Mouse (Mus musculus): ENCODE measurements at regions not wholly inside any gene's neighbourhood (a gene's known extent, or its start where the extent isn't known, plus 50 kb on each side); places are given as distances from the start of the nearest gene placed in this dataset.

DNA sequence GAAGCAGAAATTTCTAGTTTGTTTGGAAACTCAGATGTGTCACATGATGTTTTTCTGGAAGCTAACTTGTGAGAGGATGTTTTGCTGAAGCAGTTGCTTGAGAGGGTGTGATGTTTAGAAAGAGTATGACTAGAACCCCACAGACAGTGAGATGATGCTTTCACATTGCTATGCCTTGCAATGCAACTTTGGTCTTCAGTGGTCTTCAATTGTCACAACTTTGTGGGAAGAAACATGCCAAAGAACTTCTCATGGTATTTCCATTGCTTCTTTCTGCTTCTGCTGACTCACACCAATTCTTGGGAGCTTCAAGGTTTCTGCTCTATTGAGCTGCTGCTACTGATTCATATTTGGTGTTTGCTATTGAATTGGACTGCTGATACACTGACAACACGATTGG is 365.3 kb upstream of the Tmem229a start:
- no peak for DNase-seq (ENCODE audit: low spot score in 2 of 2)

DNA sequence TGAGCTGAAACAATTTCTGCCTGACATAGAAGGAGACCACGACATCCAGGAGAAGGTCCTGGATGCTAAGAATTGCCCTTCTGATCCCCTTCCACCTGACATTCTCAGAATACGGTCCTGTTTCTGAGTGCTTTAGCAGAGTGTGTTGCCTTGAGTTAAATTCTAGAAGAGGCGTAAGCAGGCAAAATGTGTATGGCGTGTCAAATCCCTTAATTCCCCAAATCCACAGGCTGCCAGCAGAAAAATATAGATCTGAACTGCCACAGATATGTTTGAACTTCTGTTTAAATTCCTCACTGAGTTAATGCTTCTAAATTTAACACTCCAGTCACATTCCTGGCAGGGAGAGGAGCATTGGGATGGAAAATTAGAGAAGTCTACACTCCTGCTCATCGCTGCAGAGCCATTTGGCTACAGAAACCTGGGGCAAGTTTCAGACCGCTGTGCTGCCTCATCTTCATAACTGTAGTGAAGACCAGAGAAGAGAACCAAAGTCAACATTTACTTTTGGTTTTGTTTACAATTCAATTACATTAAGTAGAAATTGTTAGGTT is 364.3 kb upstream of the Tmem229a start:
- DNase-seq (ENCODE audit: low spot score in 2 of 2) = no peak

DNA sequence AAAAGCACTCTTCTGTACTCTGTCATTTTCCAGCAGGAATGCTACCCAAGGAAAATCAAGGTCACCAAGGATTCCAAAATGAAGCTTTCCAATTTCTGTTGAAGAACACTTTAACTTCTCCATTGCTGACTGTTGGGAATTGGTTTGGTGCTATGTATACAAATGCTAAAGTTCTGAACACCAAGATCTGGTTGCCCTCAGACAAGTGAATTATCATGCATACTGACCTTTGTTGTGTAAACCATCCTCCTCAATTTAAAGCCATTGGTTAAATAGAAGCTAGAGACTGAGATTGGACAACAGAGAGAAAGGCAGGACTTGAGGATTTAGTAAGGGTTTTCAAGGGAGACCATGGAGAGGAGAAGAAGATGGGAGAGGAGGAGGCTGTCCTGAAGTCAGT is 351.4 kb upstream of the Tmem229a start:
- no peak for DNase-seq (ENCODE audit: low spot score in 2 of 2)

DNA sequence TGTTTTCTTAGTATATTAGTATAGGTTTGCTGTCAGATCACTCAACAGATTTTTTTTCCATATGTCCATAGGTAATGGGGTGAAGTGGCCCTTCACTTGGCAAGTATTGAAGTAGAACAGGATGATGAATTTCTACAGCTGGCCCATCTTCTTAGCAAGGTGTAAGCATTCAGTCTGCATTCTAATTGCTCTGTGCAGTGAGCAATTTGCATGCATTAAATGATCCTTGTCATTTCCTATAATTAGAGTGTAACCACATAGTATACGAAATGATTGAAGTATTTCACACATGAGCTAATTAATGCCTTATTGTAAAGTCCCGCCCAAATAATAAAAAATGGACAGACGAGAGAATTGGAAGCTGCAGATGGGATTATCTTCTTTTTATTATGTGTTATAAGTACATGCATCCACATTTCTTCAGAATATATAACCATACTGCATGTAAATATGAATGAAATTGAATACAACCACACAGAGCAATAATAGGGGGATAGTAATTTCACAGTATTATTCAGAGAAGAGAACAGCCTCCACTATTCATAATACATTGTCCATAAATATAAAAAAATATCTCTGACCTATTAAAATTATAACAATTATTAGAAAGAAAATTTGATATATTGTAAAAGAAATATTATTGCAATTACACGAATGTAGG is 348.9 kb upstream of the Tmem229a start:
- no peak for DNase-seq (ENCODE audit: low spot score in 2 of 2)

DNA sequence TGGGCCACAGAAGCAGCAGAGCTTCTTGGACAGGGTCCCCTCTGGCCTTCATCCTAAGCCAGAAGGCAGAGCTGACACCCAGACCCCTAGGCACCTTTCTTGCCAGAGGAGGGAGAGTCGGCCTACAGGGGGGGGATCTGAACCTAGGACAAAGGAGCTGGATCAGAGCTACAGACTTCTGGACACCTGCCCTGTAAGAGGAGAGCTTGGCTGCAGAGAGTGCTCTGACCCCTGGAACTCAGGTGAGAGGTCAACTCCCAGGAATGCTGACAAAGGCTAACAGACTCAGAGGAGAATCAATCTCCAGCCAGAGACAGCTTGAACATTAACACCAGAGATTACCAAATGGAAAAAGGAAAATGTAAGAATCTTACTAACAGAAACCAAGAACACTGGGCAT is 335.5 kb upstream of the Tmem229a start:
- no peak for DNase-seq (ENCODE audit: low spot score in 2 of 2)

DNA sequence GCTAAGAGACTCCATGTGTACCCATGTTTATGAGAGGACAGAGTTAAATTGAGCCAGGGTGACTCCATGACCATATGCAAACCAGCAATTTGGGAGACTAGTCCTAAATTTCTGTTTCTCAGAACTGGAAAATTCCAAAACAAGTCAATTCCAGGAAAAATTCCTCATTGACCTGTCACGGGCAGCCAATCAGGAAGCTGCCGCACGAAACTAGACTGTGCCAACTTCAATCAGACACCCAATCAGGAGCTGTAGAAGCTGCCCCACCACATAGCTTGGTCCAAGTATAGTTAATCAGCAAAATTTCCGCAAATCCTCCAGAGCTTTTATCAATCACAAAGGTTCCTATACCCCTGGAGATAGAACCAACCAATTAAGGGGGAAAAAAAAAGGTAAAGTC is 331.5 kb upstream of the Tmem229a start:
- DNase-seq (ENCODE audit: low spot score in 2 of 2) = no peak

DNA sequence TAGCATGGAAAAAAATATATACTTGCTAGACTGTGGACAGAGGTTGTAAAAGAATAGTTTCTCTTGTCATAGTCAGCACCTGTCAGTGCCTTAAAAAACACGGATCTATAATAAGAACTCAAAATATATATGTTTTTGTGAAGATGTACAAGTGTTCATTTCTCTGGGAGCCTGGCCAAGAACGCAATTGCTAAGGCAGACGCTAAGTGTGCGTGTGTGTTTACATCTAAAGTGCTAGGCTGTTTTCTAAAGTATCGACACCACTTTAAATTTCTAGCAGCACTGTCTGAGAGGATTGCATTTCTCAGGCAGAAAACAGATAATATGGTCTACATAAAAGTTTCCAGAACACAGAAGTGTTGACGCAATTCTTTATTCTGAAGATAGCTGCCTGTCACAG is 330.2 kb upstream of the Tmem229a start:
- no peak for DNase-seq (ENCODE audit: low spot score in 2 of 2)

DNA sequence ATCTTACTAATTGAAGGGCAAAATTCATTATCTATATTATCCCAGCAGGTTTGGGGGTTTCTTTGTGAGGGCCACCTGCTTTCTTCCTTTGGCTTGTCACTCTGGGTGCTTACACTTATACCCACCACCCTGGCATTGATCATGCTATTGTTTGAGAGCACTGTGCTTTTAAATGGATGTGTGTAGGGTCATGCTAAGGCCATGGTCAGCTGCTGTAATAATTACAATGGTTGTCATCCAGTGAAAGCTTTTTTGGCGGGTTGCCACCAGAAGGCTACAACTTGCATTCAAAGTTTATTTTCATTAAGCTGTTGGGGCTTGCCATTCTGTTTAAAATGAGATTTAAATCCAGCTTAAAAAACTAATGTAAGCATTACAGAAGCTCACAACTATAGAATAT is 322.4 kb upstream of the Tmem229a start:
- DNase-seq (ENCODE audit: low spot score in 2 of 2) = no peak

DNA sequence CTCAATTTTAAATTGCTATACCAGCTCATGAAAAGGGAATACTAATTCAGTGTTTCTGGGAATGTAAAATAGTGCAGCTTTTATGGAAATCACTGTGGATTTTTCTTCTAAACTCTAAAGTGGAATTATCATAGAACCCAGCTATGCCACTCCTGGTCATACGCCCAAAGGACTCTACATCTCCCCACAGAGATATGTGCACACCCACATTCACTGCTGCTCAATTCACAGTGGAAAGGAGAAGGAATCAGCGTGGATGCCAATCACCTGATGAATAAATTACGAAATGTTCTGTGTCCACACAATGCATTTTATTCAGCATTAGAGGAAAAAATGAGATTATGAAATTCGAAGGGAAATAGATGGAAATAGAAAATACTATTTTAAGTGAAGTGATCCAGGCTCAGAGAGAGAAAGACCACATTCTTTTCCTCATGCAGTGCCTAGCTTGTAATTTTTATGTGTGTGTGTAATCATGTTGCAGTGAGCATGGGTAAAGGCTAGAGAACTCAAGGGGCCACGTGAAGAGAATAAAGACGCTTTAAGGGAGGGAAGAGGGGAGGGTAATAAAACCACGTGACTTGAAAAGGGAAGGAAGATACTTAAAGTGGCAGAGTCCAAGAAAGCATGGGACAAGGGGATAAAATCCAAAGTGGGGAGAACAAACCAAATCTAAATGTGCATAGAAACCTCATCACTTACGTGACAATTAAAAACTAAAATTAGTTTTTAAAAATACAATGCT is 321.8 kb upstream of the Tmem229a start:
- no peak for DNase-seq (ENCODE audit: low spot score in 2 of 2)

DNA sequence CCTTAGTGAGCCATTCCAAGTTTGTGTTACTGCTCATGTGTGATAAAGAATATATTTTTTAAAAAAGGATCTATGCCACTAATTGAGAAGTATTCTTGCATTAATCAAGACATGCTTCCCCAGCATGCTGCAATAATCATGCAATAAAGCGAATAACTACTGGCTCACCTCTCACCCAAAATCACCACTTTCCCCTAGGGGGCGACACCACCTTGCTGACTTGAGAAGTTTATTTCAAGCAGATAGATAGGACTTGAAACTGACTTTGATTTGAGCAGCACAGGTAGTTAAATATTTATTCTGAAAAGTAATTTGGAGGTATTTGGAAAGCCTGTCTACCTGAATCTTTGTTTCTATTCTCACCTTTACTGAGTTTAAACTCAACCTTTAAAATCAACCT is 320.1 kb upstream of the Tmem229a start:
- DNase-seq (ENCODE audit: low spot score in 2 of 2) = peak in 1 of 2 experiments; percentile 16

DNA sequence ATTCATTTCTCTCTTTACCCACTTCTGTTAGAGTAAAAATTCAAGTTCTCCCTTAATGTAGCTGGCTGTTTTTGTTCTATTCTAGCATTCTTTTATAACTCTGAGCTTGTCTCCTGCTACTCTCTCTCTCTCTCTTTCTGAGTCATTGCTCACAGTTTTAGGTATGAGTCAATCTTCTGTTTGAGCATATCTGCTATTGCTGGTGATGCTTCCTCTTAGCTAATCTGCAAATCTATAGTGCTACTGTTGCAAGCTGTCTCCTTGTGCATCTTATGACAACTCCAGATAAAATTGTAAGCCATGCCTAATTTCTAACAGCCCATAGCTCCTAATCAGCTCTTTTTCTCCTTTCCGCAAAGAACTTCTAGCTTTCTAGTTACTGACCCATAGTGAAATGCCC is 304.5 kb upstream of the Tmem229a start:
- DNase-seq (ENCODE audit: low spot score in 2 of 2) = no peak

DNA sequence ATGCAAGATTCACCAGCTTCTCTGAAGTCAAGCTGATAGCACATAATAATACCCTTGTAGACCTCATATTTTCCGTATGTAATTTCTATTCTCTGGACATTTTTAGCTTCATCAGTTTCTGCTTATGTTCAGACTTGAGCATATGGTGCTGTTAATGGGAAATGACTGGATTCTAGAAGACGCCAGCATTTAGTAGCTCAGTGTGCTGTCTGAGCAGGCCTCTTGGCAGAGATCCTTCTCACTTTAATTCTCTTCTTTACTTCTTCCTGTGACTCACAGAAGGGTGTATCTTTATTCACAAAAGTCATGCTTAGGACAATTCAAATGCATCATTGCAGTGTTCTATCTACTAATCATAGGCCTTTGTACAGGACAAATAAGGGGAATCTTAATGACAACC is 299.7 kb upstream of the Tmem229a start:
- DNase-seq (ENCODE audit: low spot score in 2 of 2) = no peak

DNA sequence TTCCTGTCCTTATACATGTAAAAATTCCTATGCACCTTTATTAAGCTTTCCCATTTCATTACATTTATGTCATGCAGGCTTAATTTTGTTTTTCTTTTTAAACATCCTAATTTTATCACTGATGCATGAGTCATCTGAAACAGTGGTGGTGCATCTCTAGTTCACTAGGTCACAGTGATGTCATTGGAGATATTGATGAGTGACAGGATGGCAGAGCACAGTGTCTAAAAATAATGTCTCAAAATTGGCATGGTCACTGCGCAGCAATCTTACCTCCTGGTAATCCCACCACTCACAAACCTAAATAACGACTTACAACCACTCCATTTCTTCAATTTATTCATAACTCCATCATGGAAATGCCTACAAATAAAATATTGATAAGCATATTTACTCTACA is 280.9 kb upstream of the Tmem229a start:
- no peak for DNase-seq (ENCODE audit: low spot score in 2 of 2)

DNA sequence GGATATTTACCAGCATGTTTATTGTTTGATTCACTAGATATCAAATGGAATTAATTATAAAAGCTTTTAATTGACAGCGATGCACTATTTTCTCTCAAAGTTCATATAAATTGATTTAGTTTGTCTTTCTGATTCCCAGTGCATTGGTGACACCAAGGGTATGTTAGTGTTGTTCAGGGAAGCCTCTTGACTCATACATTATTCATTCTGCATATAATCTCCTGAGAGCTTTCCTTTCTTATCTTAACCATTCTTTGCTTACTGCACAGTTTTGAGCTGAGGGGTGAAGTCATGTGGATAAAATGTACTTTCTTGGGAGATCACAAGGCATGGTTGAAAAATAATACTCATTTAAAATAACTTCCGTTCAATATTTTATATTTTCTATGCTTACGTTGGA is 280.5 kb upstream of the Tmem229a start:
- DNase-seq (ENCODE audit: low spot score in 2 of 2) = no peak
